Mouse (Mus musculus): ENCODE data around the gene Ykt6. TPM values are rescaled to one million over a fixed set of nuclear protein-coding genes. Genes with fewer than 3 reads are reported as not detected.
A peak's percentile ranks its signal among the peaks of the same experiment; 100 is the strongest.
"Not testable (repeated sequence)": the region's sequence is repeated elsewhere in the genome, so short reads cannot be mapped to it uniquely, and the experiment has no call there.

Ykt6 gene
- total RNA-seq, 2 experiments from 2014 or later, result 59.5 to 71.5 TPM

- peak in 1 of 2 experiments; percentile 56 for DNase-seq
Observed at GRCm38 (mm10) chr11:5990910-5991309, 35.4 kb downstream of the Ykt6 start.

- no peak for DNase-seq
Observed at GRCm38 (mm10) chr11:5994212-5994611, 38.7 kb downstream of the Ykt6 start.

- DNase-seq, result no peak
Observed at GRCm38 (mm10) chr11:5994880-5995279, 39.4 kb downstream of the Ykt6 start.

- DNase-seq, result peak; percentile 84 to 94
Observed at GRCm38 (mm10) chr11:5995989-5996388, 40.5 kb downstream of the Ykt6 start.

GRCm38 (mm10) chr11:5998472-5998871 is 43.0 kb downstream of the Ykt6 start:
- no peak for DNase-seq

GRCm38 (mm10) chr11:5999832-6000771 is 44.6 kb downstream of the Ykt6 start:
- DNase-seq, result peak; percentile 89 to 95

- peak in 1 of 2 experiments; percentile 24 for DNase-seq
Observed at GRCm38 (mm10) chr11:6000961-6001682, 45.6 kb downstream of the Ykt6 start.

- peak; percentile 29 to 45 for DNase-seq
Observed at GRCm38 (mm10) chr11:6001981-6002649, 46.6 kb downstream of the Ykt6 start.

GRCm38 (mm10) chr11:6003046-6003639 is 47.6 kb downstream of the Ykt6 start:
- peak; percentile 23 to 35 for DNase-seq

GRCm38 (mm10) chr11:6005374-6006043 is 50.0 kb downstream of the Ykt6 start:
- DNase-seq, result peak in 1 of 2 experiments; percentile 18

GRCm38 (mm10) chr11:6006351-6007009 is 51.0 kb downstream of the Ykt6 start:
- peak in 1 of 2 experiments; percentile 55 for DNase-seq

- DNase-seq, result peak in 1 of 2 experiments; percentile 39
Observed at GRCm38 (mm10) chr11:6007010-6007778, 51.7 kb downstream of the Ykt6 start.

- not testable (repeated sequence) for DNase-seq
Observed at GRCm38 (mm10) chr11:6007779-6008128, 52.3 kb downstream of the Ykt6 start.

GRCm38 (mm10) chr11:6010751-6011482 is 55.4 kb downstream of the Ykt6 start:
- not testable (repeated sequence) for DNase-seq

GRCm38 (mm10) chr11:6011879-6012278 is 56.4 kb downstream of the Ykt6 start:
- DNase-seq, result no peak

GRCm38 (mm10) chr11:6013359-6013758 is 57.9 kb downstream of the Ykt6 start:
- DNase-seq, result no peak

GRCm38 (mm10) chr11:6015011-6015431 is 59.5 kb downstream of the Ykt6 start:
- no peak for DNase-seq

- DNase-seq, result peak in 1 of 2 experiments; percentile 41
Observed at GRCm38 (mm10) chr11:6016368-6016767, 60.9 kb downstream of the Ykt6 start.

GRCm38 (mm10) chr11:6016797-6017395 is 61.4 kb downstream of the Ykt6 start:
- no peak for DNase-seq

Data from heart, adult 18-20 months (tissue).